ENCODE assay signal across 17 mouse cellular contexts in the genomic region with DNA sequence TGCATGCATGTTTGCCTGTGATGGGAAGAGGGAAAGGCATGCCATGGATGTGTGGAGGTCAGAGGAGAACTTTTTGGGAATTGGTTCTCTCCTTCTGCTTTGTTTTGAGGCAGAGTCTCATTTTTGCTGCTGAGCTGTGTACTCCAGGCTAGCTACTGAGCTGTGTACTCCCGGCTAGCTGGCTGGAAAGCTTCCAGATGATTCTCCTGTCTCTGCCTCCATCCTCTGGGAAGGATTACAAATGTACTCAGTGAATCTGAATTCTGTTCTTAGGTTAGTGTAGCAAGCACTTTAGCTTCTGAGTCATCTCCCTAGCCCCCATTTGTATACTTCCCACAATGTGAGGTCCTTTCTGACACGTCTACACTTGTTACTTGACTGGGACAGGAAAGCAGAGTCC.
"Had no signal": no experiment of that assay in that cellular context is flagged by ENCODE, and none has a peak within 500 bp of the region (broad histone marks: within the 10 kb centered on the region; RNA-seq: fewer than 3 reads in every experiment).

No protein-coding gene starts in this region.

- ATAC-seq: liver, embryonic 12.5 days; liver, postnatal 0 days; lung, postnatal 0 days; midbrain, embryonic 13.5 days; midbrain, embryonic 15.5 days; midbrain, embryonic 16.5 days had no signal

- DNase-seq: left cerebral cortex, postnatal 4 days; liver; liver, embryonic 13.5 days; liver, postnatal 0 days; lung, adult 18-20 months; lung, adult 2 months; lung, embryonic 14.5 days; lung, postnatal 10 days; lung, postnatal 14 days; lung, postnatal 36 days; lung, postnatal 4 days; midbrain, embryonic 14.5 days had no signal
